Mouse (Mus musculus) embryonic facial prominence, embryonic 11.5 days (tissue): ENCODE measurements around the gene Adgrl2. TPM values are rescaled to one million over a fixed set of nuclear protein-coding genes. Genes with fewer than 3 reads are reported as not detected.

Experiments used
- ATAC-seq: fragments of 200-750 bp; cut with Nextera tagmentation; replicated peaks from 2 replicates; pipeline ENCODE4 v1.8.0; 2017; ENCODE audit warnings: low read depth; ENCODE audit not compliant: insufficient number of reproducible peaks, low FRiP score, low TSS enrichment
- DNase-seq: peaks from one replicate; pipeline ENCODE4 v3.0.0-alpha.2; 2015; ENCODE audit warnings: low spot score
- H3K27ac ChIP-seq: fragments of 300-500 bp; sonication (generic); replicated peaks from 2 replicates; pipeline ENCODE4 v1.5.1; 2014; ENCODE audit warnings: mild to moderate bottlenecking, low read depth, low read length, control low read depth
- H3K27me3 ChIP-seq: fragments of 300-500 bp; sonication (generic); 2 replicates; pipeline ENCODE4 v1.6.1; 2014; ENCODE audit warnings: mild to moderate bottlenecking, low read length, moderate library complexity, mixed read lengths; ENCODE audit not compliant: control insufficient read depth, insufficient read depth
- H3K36me3 ChIP-seq: fragments of 300-500 bp; sonication (generic); replicated peaks from 2 replicates; pipeline ENCODE4 v1.6.1; 2014; ENCODE audit warnings: low read depth, mild to moderate bottlenecking, low read length, moderate library complexity, mixed read lengths; ENCODE audit not compliant: control insufficient read depth, insufficient read depth
- H3K4me1 ChIP-seq: fragments of 300-500 bp; sonication (generic); 2 replicates; pipeline ENCODE4 v1.6.1; 2014; ENCODE audit warnings: low read length, mixed read lengths; ENCODE audit not compliant: control insufficient read depth, insufficient read depth
- H3K4me2 ChIP-seq: fragments of 300-500 bp; sonication (generic); 2 replicates; pipeline ENCODE4 v1.6.1; 2014; ENCODE audit warnings: low read depth, mild to moderate bottlenecking, control low read depth, low read length, moderate library complexity
- H3K4me3 ChIP-seq: fragments of 300-500 bp; sonication (generic); 2 replicates; pipeline ENCODE4 v1.5.1; 2014; ENCODE audit warnings: low read depth, low read length, control low read depth
- H3K9ac ChIP-seq: fragments of 300-500 bp; sonication (generic); replicated peaks from 2 replicates; pipeline ENCODE4 v1.6.1; 2014; ENCODE audit warnings: mild to moderate bottlenecking, control low read depth, low read length
- H3K9me3 ChIP-seq: fragments of 300-500 bp; sonication (generic); replicated peaks from 2 replicates; pipeline ENCODE4 v1.6.1; 2016; ENCODE audit warnings: mild to moderate bottlenecking, low read length, inconsistent platforms, mixed read lengths; ENCODE audit not compliant: control insufficient read depth
- WGBS: fragments of 180-500 bp; shearing (Covaris S2); extraction: QIAGEN DNeasy Blood & Tissue Kit; methylation state at CpG from one replicate; pipeline ENCODE4 v1.1.7; 2014; 5-methylcytosine and 5-hydroxymethylcytosine counted together
- polyA plus RNA-seq: library from polyadenylated mRNA; unstranded; fragments of >200 nt; fragmentation: Nextera tagmentation; extraction: Ambion mirVana; gene quantifications from 2 replicates; pipeline ENCODE4 v1.2.1, GENCODE M21; 2014

The Adgrl2 gene
- polyA plus RNA-seq, 1 experiment from 2014 or later, result 113 TPM

GRCm38 (mm10) chr3:148885980-148886668, 104.2 kb downstream of the Adgrl2 start:
- WGBS, result 89% methylated on average over 8 of the region's 8 CpGs
- Histone ChIP-seq H3K4me3 (no peak overlapping the region), H3K27ac (no peak overlapping the region), H3K9me3 (no peaks in the 10 kb centered on the region), H3K9ac (no peak overlapping the region), H3K4me1 (no peaks in the 10 kb centered on the region), H3K27me3 (no peaks in the 10 kb centered on the region), H3K4me2 (no peak overlapping the region), H3K36me3 (no peaks in the 10 kb centered on the region)
- ATAC-seq (no peak), DNase-seq (no peak)

- no peaks in the 10 kb centered on the region for H3K4me1 ChIP-seq
- no peaks in the 10 kb centered on the region for H3K27me3 ChIP-seq
- no peak overlapping the region for H3K27ac ChIP-seq
- WGBS, result 87% methylated on average over 4 of the region's 4 CpGs
- DNase-seq (no peak), ATAC-seq (no peak)
- no peaks in the 10 kb centered on the region for H3K36me3 ChIP-seq
- no peaks in the 10 kb centered on the region for H3K9me3 ChIP-seq
- H3K4me2 ChIP-seq, result no peak overlapping the region
- H3K4me3 ChIP-seq, result no peak overlapping the region
- H3K9ac ChIP-seq, result no peak overlapping the region
Observed at GRCm38 (mm10) chr3:148885184-148885583, 105.2 kb downstream of the Adgrl2 start.

GRCm38 (mm10) chr3:148881431-148881830, 108.9 kb downstream of the Adgrl2 start:
- 91% methylated on average over 5 of the region's 5 CpGs for WGBS
- no peak for ATAC-seq
- no peaks in the 10 kb centered on the region for H3K4me1 ChIP-seq
- no peaks in the 10 kb centered on the region for H3K27me3 ChIP-seq
- H3K4me3 ChIP-seq, result no peak overlapping the region
- H3K27ac ChIP-seq, result no peak overlapping the region
- no peaks in the 10 kb centered on the region for H3K36me3 ChIP-seq
- no peak overlapping the region for H3K9ac ChIP-seq
- H3K9me3 ChIP-seq, result no peaks in the 10 kb centered on the region
- no peak for DNase-seq
- no peak overlapping the region for H3K4me2 ChIP-seq

GRCm38 (mm10) chr3:148872563-148872962, 117.8 kb downstream of the Adgrl2 start:
- Histone ChIP-seq H3K9ac (no peak overlapping the region), H3K4me2 (no peak overlapping the region), H3K27me3 (no peaks in the 10 kb centered on the region), H3K4me1 (no peaks in the 10 kb centered on the region), H3K27ac (no peak overlapping the region), H3K9me3 (no peaks in the 10 kb centered on the region), H3K36me3 (no peaks in the 10 kb centered on the region), H3K4me3 (no peak overlapping the region)
- no peak for DNase-seq
- ATAC-seq, result no peak
- WGBS, result 62% methylated on average over 5 of the region's 5 CpGs

GRCm38 (mm10) chr3:148871792-148872464, 118.4 kb downstream of the Adgrl2 start:
- no peak for ATAC-seq
- 78% methylated on average over 5 of the region's 5 CpGs for WGBS
- no peak overlapping the region for H3K9ac ChIP-seq
- no peaks in the 10 kb centered on the region for H3K36me3 ChIP-seq
- no peak overlapping the region for H3K4me2 ChIP-seq
- H3K4me3 ChIP-seq, result no peak overlapping the region
- H3K9me3 ChIP-seq, result no peaks in the 10 kb centered on the region
- H3K27ac ChIP-seq, result no peak overlapping the region
- no peaks in the 10 kb centered on the region for H3K27me3 ChIP-seq
- no peaks in the 10 kb centered on the region for H3K4me1 ChIP-seq
- no peak for DNase-seq

GRCm38 (mm10) chr3:148867618-148868017, 122.7 kb downstream of the Adgrl2 start:
- ATAC-seq (no peak), DNase-seq (no peak)
- H3K27me3 ChIP-seq, result no peaks in the 10 kb centered on the region
- no peak overlapping the region for H3K4me2 ChIP-seq
- H3K9me3 ChIP-seq, result no peaks in the 10 kb centered on the region
- H3K9ac ChIP-seq, result no peak overlapping the region
- H3K4me3 ChIP-seq, result no peak overlapping the region
- no peaks in the 10 kb centered on the region for H3K36me3 ChIP-seq
- H3K4me1 ChIP-seq, result no peaks in the 10 kb centered on the region
- H3K27ac ChIP-seq, result no peak overlapping the region
- WGBS, result 43% methylated on average over 8 of the region's 8 CpGs

- H3K27ac ChIP-seq, result no peak overlapping the region
- H3K4me2 ChIP-seq, result no peak overlapping the region
- H3K36me3 ChIP-seq, result no peaks in the 10 kb centered on the region
- WGBS, result 71% methylated on average over 5 of the region's 5 CpGs
- H3K27me3 ChIP-seq, result no peaks in the 10 kb centered on the region
- H3K9ac ChIP-seq, result no peak overlapping the region
- no peak overlapping the region for H3K4me3 ChIP-seq
- ATAC-seq (no peak), DNase-seq (no peak)
- H3K4me1 ChIP-seq, result no peaks in the 10 kb centered on the region
- H3K9me3 ChIP-seq, result no peaks in the 10 kb centered on the region
Observed at GRCm38 (mm10) chr3:148866633-148867032, 123.7 kb downstream of the Adgrl2 start.

GRCm38 (mm10) chr3:148866053-148866452, 124.3 kb downstream of the Adgrl2 start:
- Histone ChIP-seq H3K27ac (no peak overlapping the region), H3K4me3 (no peak overlapping the region), H3K9ac (no peak overlapping the region), H3K9me3 (no peaks in the 10 kb centered on the region), H3K27me3 (no peaks in the 10 kb centered on the region), H3K36me3 (no peaks in the 10 kb centered on the region), H3K4me1 (no peaks in the 10 kb centered on the region), H3K4me2 (no peak overlapping the region)
- no peak for ATAC-seq
- no peak for DNase-seq
- 83% methylated on average over 7 of the region's 7 CpGs for WGBS
